Mouse (Mus musculus) ovary, postnatal 14 days (tissue): ENCODE results near the gene Fam170b.

Experiments
- DNase-seq: peaks from one replicate; pipeline ENCODE4 v3.0.0; 2022; ENCODE audit warnings: low spot score

Gene Fam170b

GRCm38 (mm10) chr14:32827994-32828650, 5.6 kb upstream of the Fam170b start:
- DNase-seq, result no peak

- DNase-seq, result no peak
These were observed 1.4 kb downstream of the Fam170b start for GRCm38 (mm10) chr14:32835181-32835580.

- DNase-seq, result no peak
These were observed 1.8 kb downstream of the Fam170b start for GRCm38 (mm10) chr14:32835596-32835995.

- no peak for DNase-seq
These were observed 2.4 kb downstream of the Fam170b start for GRCm38 (mm10) chr14:32836191-32836590.

- DNase-seq, result no peak
These were observed 8.3 kb downstream of the Fam170b start for GRCm38 (mm10) chr14:32842052-32842451.

GRCm38 (mm10) chr14:32854059-32854458, 20.3 kb downstream of the Fam170b start:
- no peak for DNase-seq

GRCm38 (mm10) chr14:32856246-32856645, 22.5 kb downstream of the Fam170b start:
- DNase-seq, result no peak

GRCm38 (mm10) chr14:32856681-32857328, 23.0 kb downstream of the Fam170b start, which contains the start of gene Vstm4:
Gene Vstm4, plus strand, starts transcription at chr14:32856756.
- DNase-seq, result peak; percentile 65

GRCm38 (mm10) chr14:32858361-32858760, 24.6 kb downstream of the Fam170b start:
- DNase-seq, result no peak

GRCm38 (mm10) chr14:32858941-32859510, 25.3 kb downstream of the Fam170b start:
- DNase-seq, result no peak

- DNase-seq, result no peak
These were observed 26.2 kb downstream of the Fam170b start for GRCm38 (mm10) chr14:32859831-32860569.

- DNase-seq, result peak; percentile 13
These were observed 27.4 kb downstream of the Fam170b start for GRCm38 (mm10) chr14:32861149-32861581.

- no peak for DNase-seq
These were observed 27.9 kb downstream of the Fam170b start for GRCm38 (mm10) chr14:32861656-32862055.

- no peak for DNase-seq
These were observed 31.6 kb downstream of the Fam170b start for GRCm38 (mm10) chr14:32865331-32865730.

GRCm38 (mm10) chr14:32871963-32872362, 38.2 kb downstream of the Fam170b start:
- DNase-seq, result no peak

GRCm38 (mm10) chr14:32877549-32877948, 43.8 kb downstream of the Fam170b start:
- no peak for DNase-seq

GRCm38 (mm10) chr14:32880332-32880731, 46.6 kb downstream of the Fam170b start:
- no peak for DNase-seq

- DNase-seq, result no peak
These were observed 47.9 kb downstream of the Fam170b start for GRCm38 (mm10) chr14:32881693-32882092.
